Mouse (Mus musculus) left cerebral cortex, adult 18-20 months (tissue): ENCODE measurements around the gene Nt5dc1. TPM values are rescaled to one million over a fixed set of nuclear protein-coding genes. Genes with fewer than 3 reads are reported as not detected.
"Not testable (repeated sequence)": the region's sequence is repeated elsewhere in the genome, so short reads cannot be mapped to it uniquely, and the experiment has no call there.

ENCODE experiments used
- DNase-seq, 2 experiments: peaks; one replicate each; pipeline ENCODE4 v3.0.0; 2021 to 2022; ENCODE audit warnings: low spot score in 2 of 2, mixed read lengths in 1 of 2
- long read RNA-seq, 2 experiments: library from polyadenylated mRNA; stranded (forward); transcript quantifications; one replicate each; pipeline ENCODE4 v2.0.0; 2021
- total RNA-seq, 2 experiments: library from RNA; stranded (reverse); gene quantifications; 2 replicates each; pipeline ENCODE4 v1.2.3; 2021

Gene Nt5dc1
- 1 to 10 TPM; 2.9 to 3.8 TPM for total RNA-seq
- long read RNA-seq, experiment 1, partial matches to known transcripts, result 1 of 8 reads
- long read RNA-seq, experiment 1, other reads (novel, unspliced or antisense), result 5 of 8 reads
- long read RNA-seq, experiment 2, partial matches to known transcripts, result 0 of 7 reads
- long read RNA-seq, experiment 2, other reads (novel, unspliced or antisense), result 6 of 7 reads

GRCm38 (mm10) chr10:34418204-34418756 is at the start of gene Nt5dc1:
Gene Nt5dc1, minus strand, starts transcription at chr10:34418552.
- DNase-seq, result peak; percentile 91 to 92

- DNase-seq, result no peak
Measured at GRCm38 (mm10) chr10:34464321-34464720, 46.0 kb upstream of the Nt5dc1 start.

GRCm38 (mm10) chr10:34461451-34461850 is 43.1 kb upstream of the Nt5dc1 start:
- no peak for DNase-seq

- no peak for DNase-seq
Measured at GRCm38 (mm10) chr10:34449469-34449868, 31.1 kb upstream of the Nt5dc1 start.

GRCm38 (mm10) chr10:34434191-34434590 is 15.8 kb upstream of the Nt5dc1 start:
- DNase-seq, result not testable (repeated sequence)

GRCm38 (mm10) chr10:34431783-34432182 is 13.4 kb upstream of the Nt5dc1 start:
- no peak for DNase-seq

- not testable (repeated sequence) for DNase-seq
Measured at GRCm38 (mm10) chr10:34418794-34419193, 442 bp upstream of the Nt5dc1 start.

GRCm38 (mm10) chr10:34399267-34399666 is 19.1 kb downstream of the Nt5dc1 start:
- no peak for DNase-seq

GRCm38 (mm10) chr10:34396959-34397358 is 21.4 kb downstream of the Nt5dc1 start:
- no peak for DNase-seq

GRCm38 (mm10) chr10:34389681-34390080 is 28.7 kb downstream of the Nt5dc1 start, which contains the start of gene Col10a1:
Gene Col10a1, plus strand, starts transcription at chr10:34389981.
- no peak for DNase-seq

GRCm38 (mm10) chr10:34385636-34386035 is 32.7 kb downstream of the Nt5dc1 start:
- no peak for DNase-seq

GRCm38 (mm10) chr10:34373332-34373731 is 45.0 kb downstream of the Nt5dc1 start:
- DNase-seq, result no peak

GRCm38 (mm10) chr10:34368138-34368537 is 50.2 kb downstream of the Nt5dc1 start:
- DNase-seq, result peak in 1 of 2 experiments; percentile 16

- no peak for DNase-seq
Measured at GRCm38 (mm10) chr10:34363756-34364155, 54.6 kb downstream of the Nt5dc1 start.

- no peak for DNase-seq
Measured at GRCm38 (mm10) chr10:34358263-34358662, 60.1 kb downstream of the Nt5dc1 start.

GRCm38 (mm10) chr10:34352166-34352565 is 66.2 kb downstream of the Nt5dc1 start:
- no peak for DNase-seq

- DNase-seq, result no peak
Measured at GRCm38 (mm10) chr10:34341886-34342285, 76.5 kb downstream of the Nt5dc1 start.

GRCm38 (mm10) chr10:34341014-34341413 is 77.3 kb downstream of the Nt5dc1 start:
- no peak for DNase-seq

GRCm38 (mm10) chr10:34328310-34328709 is 90.0 kb downstream of the Nt5dc1 start:
- peak; percentile 55 to 65 for DNase-seq

- no peak for DNase-seq
Measured at GRCm38 (mm10) chr10:34327144-34327543, 91.2 kb downstream of the Nt5dc1 start.

- no peak for DNase-seq
Measured at GRCm38 (mm10) chr10:34326701-34327100, 91.7 kb downstream of the Nt5dc1 start.

- DNase-seq, result no peak
Measured at GRCm38 (mm10) chr10:34320809-34321208, 97.5 kb downstream of the Nt5dc1 start.

GRCm38 (mm10) chr10:34317217-34317606 is 101.1 kb downstream of the Nt5dc1 start:
- no peak for DNase-seq
